Comparison of ENCODE assay signal across 10 mouse cellular contexts in genomic region chr10:121946173-121946572, GRCm38 (mm10).
DNase-seq lines count a peak whose midpoint lies in the region; ATAC-seq lines count a peak whose summit lies in the region.
"Had no signal": no experiment of that assay in that cellular context is flagged by ENCODE, and none has a peak within 500 bp of the region (broad histone marks: within the 10 kb centered on the region; RNA-seq: fewer than 3 reads in every experiment).

No protein-coding gene starts in this region.

- H3K4me2 ChIP-seq in lung, embryonic 16.5 days (ENCODE audit: low read depth, low read length): no peak overlapping the region

- H3K4me1 ChIP-seq in lung, embryonic 16.5 days (replicated peaks; ENCODE audit: control insufficient read depth, insufficient read depth, low read length): no peaks in the 10 kb centered on the region

- H3K36me3 ChIP-seq in lung, embryonic 16.5 days (ENCODE audit: control insufficient read depth, insufficient read depth, low read length): no peaks in the 10 kb centered on the region

- no peak overlapping the region for H3K9ac ChIP-seq in lung, embryonic 16.5 days (ENCODE audit: low read length)

- no peaks in the 10 kb centered on the region for H3K9me3 ChIP-seq in lung, embryonic 16.5 days (ENCODE audit: control insufficient read depth, low read length)

- DNase-seq in lung, adult 18-20 months: no peak
- peak; percentile 75 to 77 for DNase-seq in cerebellum, postnatal 14 days
- peak; percentile 73 to 82 for DNase-seq in layer of hippocampus, postnatal 10 days (ENCODE audit: low spot score in 2 of 2)
- DNase-seq in right cerebral cortex, postnatal 10 days (ENCODE audit: low spot score in 2 of 2): peak; percentile 89 to 91
- no peak for DNase-seq in retina, embryonic 14.5 days (ENCODE audit: low spot score)
- no peak for DNase-seq in urinary bladder, postnatal 10 days (ENCODE audit: low spot score)
- DNase-seq in natural killer cell, adult 2 months (ENCODE audit: low spot score in 2 of 2): no peak
- DNase-seq: gastrocnemius, postnatal 36 days; kidney, postnatal 10 days had no signal

- no peaks in the 10 kb centered on the region for H3K27me3 ChIP-seq in lung, embryonic 16.5 days (ENCODE audit: control insufficient read depth, insufficient read depth, low read depth, low read length)

- WGBS in lung, embryonic 16.5 days: 84% methylated on average over 8 of the region's 8 CpGs

- H3K4me3 ChIP-seq in lung, embryonic 16.5 days (ENCODE audit: low read length): no peak overlapping the region

- ATAC-seq in lung, embryonic 16.5 days (ENCODE audit: low read depth): peak; percentile 34; the same call in 1 of the 2 replicates

- no peak overlapping the region for H3K27ac ChIP-seq in lung, embryonic 16.5 days (ENCODE audit: low read length)

Comparison
In these comparisons a context has a peak if more than half of its experiments do, and no peak if none do; other contexts are left out.
1. DNase-seq: peak in cerebellum, postnatal 14 days (2 of 2), layer of hippocampus, postnatal 10 days (2 of 2) and right cerebral cortex, postnatal 10 days (2 of 2); none in lung, adult 18-20 months (0 of 2), retina, embryonic 14.5 days (single experiment), urinary bladder, postnatal 10 days (single experiment) and natural killer cell, adult 2 months (0 of 2).